Mouse (Mus musculus) brain, embryonic 14.5 days (tissue): ENCODE results near the gene Gm3336. TPM values are rescaled to one million over a fixed set of nuclear protein-coding genes. Genes with fewer than 3 reads are reported as not detected.

Experiments
- DNase-seq: peaks from one replicate; pipeline ENCODE4 v3.0.0-alpha.2; 2011; ENCODE audit warnings: low read depth
- CTCF ChIP-seq: fragments of 200-500 bp; IDR thresholded peaks from 2 replicates; pipeline ENCODE4 v1.5.1; 2012; ENCODE audit warnings: inconsistent platforms, mild to moderate bottlenecking, moderate library complexity, borderline replicate concordance; ENCODE audit not compliant: insufficient read depth, insufficient read length; ENCODE audit errors: extremely low read depth
- POLR2A ChIP-seq: fragments of 200-500 bp; IDR thresholded peaks from 2 replicates; pipeline ENCODE4 v1.6.1; 2012; ENCODE audit warnings: mild to moderate bottlenecking, inconsistent platforms, borderline replicate concordance; ENCODE audit not compliant: poor library complexity, insufficient read depth, insufficient read length, severe bottlenecking; ENCODE audit errors: extremely low read depth
- polyA plus RNA-seq: library from polyadenylated mRNA; depleted of rRNA; stranded (reverse); fragments of >200 nt; gene quantifications from 2 replicates; pipeline ENCODE4 v1.2.3, GENCODE M21; 2012

Gm3336 gene
- polyA plus RNA-seq, 1 experiment: not detected

- no peak for DNase-seq
- TF ChIP-seq POLR2A: no peak
Measured at GRCm38 (mm10) chr8:70726721-70727120, 8.4 kb downstream of the Gm3336 start.

- no peak for DNase-seq
- TF ChIP-seq POLR2A (no peak), CTCF (peak; percentile 22; the same call in 1 of the 2 replicates)
Measured at GRCm38 (mm10) chr8:70729808-70730475, 11.6 kb downstream of the Gm3336 start.

DNA sequence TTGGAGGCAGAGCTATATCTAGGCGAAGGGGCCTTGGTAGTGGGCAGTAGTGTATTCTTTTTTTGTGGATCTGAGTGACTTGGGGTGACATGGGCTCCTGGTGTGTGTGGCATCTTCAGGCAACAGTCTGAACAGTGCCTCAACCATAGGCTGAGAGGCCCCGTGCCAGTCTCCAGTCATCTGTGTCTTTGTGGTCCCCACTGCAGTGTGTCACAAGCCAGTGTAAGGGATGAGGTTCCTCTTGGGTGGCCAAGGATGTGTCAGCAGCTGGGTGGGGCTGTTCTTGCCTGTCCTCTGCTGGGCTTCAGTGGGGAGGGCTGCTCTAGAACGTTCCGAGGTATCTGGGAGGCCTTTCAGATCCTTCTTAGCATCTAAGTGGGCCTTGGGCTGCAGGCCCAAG, 12.6 kb downstream of the Gm3336 start:
- TF ChIP-seq POLR2A (no peak), CTCF (no peak)
- DNase-seq: no peak

DNA sequence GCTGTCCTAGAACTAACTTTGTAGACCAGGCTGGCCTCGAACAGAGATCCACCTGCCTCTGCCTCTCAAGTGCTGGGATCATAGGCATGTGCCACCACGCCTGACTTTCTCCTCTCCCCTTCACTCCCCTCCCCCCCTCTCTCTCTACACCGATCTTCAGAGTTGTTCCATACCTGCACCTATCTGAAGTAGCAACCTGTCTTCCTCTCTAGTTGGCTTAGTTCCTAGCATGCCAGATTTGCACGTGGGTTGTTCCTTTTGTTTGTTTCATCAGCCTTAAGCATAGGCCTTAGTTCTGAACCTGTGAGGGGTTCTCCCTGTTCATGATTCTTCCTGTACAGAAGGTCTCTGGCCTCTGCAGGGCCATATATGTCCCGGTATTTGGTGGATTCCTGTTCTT, 19.4 kb downstream of the Gm3336 start:
- DNase-seq: no peak
- no peak for TF ChIP-seq CTCF
- TF ChIP-seq POLR2A: no peak

DNA sequence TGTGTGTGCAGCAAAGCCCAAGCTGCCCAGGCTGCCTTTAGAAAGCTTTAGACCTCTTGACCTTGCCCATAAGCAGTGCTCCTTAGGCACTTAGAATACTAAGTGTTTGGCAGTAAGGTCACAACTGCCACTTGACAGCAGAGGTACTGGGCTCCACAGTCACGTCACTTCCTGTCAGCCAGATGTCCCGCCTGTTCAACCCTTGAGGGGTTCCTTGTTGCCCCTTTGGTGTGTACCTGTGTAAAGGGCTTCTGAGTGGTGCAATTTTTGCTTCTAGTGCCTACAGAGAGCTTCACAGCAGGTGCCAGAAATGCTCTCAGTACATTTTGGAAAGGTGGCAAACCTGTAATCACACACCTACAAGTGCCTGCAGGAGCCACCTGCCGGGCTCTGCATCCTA, 19.9 kb downstream of the Gm3336 start:
- TF ChIP-seq CTCF (no peak), POLR2A (no peak)
- DNase-seq: no peak

DNA sequence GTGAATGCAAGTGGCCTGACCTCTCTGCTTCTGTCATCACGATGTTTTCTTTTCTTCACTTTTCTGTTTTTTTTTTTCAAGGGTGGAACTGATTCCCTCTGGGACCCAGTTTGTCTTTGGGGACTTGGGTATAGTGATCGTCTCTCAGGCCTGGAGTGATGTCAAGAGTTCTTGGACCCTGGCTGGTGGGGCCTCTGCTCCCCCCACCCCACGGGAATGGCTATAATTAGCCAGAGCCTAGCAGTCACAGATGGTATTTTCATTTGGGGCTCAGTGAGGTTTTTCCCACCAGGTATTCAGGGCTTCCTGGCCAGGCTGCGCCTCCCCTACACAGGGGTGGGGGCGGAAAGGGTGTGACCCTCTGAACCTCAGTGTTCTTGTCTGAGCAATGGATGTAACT, 23.3 kb downstream of the Gm3336 start:
- no peak for DNase-seq
- TF ChIP-seq CTCF (no peak), POLR2A (no peak)

GRCm38 (mm10) chr8:70742176-70742575, 23.8 kb downstream of the Gm3336 start:
- no peak for DNase-seq
- TF ChIP-seq POLR2A: no peak

DNA sequence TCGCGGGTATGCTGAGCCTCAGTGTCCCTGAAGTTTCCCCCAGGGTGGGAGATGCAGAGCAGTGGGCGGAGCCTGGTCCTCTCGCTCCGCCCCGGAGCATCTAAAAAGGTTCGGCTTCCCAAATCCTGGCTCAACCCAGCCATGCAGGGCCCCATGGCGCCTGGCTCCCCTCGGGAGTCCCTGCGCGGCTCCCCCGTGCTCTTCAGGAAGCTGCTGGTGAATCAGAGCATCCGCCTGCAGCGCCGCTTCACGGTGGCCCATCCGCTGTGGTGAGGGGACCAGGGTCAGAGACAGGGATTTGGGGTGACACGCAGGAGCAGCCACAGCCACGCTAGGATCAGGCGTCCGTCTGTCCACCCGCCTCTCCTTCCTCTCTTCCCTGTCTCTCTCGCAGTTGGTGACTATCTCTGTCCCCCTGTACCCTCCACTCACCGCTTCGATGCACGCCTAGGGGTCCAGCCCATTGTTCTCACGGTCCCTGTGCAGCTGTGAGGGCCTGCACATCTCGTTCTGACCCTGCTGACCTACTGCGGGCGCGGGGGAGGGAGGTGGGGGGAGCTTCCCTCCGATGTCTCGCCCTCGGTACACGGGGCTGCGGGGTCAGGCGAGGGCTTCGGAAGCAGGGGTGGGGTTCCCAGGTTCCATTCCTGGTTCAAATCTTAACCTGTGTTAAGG, 24.8 kb downstream of the Gm3336 start:
- TF ChIP-seq CTCF (no peak), POLR2A (no peak)
- DNase-seq: no peak

DNA sequence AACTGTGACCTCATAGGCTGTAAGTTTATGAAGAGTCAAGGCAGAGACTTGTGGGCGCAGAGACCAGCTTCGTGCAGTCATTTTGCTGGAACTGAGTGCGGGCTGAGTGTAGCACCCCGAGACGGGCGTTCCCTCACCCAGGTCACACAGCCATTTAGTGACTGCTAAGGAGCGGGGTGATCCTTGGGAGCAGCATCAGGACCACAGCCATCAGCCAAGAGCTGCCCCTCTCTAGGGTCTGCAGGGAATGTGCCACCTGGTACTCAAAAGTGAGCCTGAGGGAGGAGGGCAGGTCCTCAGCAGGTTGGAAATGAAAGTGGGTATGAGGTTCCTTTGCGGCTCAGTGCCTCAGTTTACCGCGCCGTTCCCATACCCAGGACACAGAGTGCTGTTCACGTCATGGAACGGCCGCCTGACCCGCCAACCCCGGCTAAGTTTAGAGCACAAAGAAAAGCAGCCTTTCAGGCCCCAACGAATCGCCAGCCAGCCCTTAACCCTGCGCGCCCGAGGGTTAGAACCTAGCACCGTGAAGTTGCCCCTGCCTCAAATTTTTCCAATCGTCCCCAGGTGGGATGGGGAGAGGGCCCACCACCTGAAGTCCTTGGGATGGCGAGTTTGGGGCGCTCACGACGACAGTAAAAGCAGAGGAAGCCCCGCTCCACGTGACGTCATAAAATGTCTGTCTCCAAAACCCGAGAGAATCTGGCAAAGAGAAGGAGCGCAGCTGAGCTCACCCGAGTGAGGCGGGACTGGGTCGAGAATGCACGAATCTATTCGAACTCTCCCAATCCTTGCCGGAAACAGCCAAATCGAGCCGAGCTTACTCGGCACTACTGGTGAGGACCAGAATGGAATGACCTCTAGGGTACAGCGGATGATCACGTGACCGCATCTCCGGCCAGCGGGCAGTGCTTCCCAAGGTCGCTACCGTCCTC, 25.6 kb downstream of the Gm3336 start:
- TF ChIP-seq POLR2A (no peak), CTCF (no peak)
- DNase-seq: peak; percentile 51

GRCm38 (mm10) chr8:70744806-70745205, 26.5 kb downstream of the Gm3336 start:
- no peak for DNase-seq
- TF ChIP-seq CTCF (no peak), POLR2A (no peak)

GRCm38 (mm10) chr8:70745691-70746220, 27.4 kb downstream of the Gm3336 start:
- no peak for DNase-seq

DNA sequence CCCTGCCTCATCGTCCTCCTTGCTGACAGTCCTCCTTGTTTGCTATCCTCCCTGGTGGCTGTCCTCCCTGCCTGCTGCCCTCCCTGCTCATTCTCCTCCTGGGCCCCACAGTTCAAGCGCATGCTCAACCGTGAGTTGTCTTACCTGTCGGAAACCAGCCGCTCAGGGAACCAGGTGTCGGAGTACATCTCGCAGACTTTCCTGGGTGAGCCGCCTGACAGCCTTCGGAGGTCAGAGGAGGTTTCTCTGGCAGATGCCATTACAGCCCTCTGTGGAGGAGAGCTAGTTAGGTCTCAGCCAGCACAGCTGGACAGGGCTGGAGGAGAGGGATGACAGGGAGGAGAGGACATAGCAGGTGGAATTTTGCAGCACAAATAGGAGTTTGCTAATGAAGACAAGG, 28.3 kb downstream of the Gm3336 start:
- no peak for DNase-seq
- TF ChIP-seq CTCF (no peak), POLR2A (no peak)

More at GRCm38 (mm10) chr8:70745691-70746220, 27.4 kb downstream of the Gm3336 start:
- TF ChIP-seq POLR2A (no peak), CTCF (no peak)
